Mouse (Mus musculus): ENCODE data around the gene Cic. TPM values are rescaled to one million over a fixed set of nuclear protein-coding genes. Genes with fewer than 3 reads are reported as not detected.

The Cic gene
- polyA plus RNA-seq, 1 experiment from 2014 or later = 48.0 TPM

DNA sequence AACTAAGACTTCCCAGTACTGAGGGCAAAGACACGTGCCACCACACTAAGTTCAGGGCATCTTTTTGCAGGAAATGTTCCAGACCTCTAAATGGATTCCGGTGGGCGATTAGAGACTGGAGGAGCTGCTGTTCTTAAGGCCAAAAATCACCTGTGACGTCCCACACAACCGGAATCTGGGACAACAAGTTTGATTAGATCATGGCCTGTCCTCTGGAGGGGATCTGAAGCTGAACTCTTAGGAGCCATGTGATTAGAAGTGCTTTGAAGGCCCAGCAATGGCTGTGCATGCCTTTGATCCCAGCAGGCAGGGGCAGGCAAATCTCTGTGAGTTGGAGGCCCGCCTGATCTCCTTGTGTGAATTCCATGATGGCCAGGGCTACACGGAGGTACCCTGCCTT is 26.9 kb upstream of the Cic start:
- Histone ChIP-seq H3K36me3 (ENCODE audit: control insufficient read depth, insufficient read depth) (no peaks in the 10 kb centered on the region), H3K27me3 (replicated peaks; ENCODE audit: control insufficient read depth, insufficient read depth, low read length) (no peaks in the 10 kb centered on the region), H3K27ac (ENCODE audit: low read length) (no peak overlapping the region), H3K4me1 (replicated peaks; ENCODE audit: control insufficient read depth, insufficient read depth, low read length) (peaks cover 22% of the 10 kb centered on the region), H3K9me3 (ENCODE audit: control insufficient read depth, low read length) (no peaks in the 10 kb centered on the region), H3K9ac (replicated peaks; ENCODE audit: low read depth, low read length) (no peak overlapping the region), H3K4me2 (ENCODE audit: low read length) (no peak overlapping the region), H3K4me3 (replicated peaks; ENCODE audit: low read length) (no peak overlapping the region)
- WGBS = 67% methylated on average over 7 of the region's 7 CpGs
- ATAC-seq = no peak

DNA sequence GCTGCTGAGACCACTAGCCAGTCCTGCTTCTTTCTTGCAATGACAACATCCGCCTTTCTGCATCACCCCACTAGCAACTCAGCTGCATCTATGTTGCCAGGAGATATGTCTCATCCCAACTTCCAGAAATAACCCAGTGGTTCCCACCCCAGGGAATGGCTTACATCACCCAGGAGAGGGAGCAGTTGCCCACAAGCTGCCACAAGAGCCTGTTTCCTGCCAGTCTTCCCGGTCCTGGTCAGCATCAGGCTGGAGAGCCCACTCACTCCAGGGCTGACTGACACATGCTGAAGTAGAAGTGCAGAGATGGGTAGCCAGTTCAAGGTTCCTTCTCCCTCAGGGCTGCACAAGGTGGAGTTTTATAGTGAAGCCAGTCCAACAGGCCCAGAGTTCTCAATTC is 26.4 kb upstream of the Cic start:
- Histone ChIP-seq H3K4me2 (ENCODE audit: low read length) (no peak overlapping the region), H3K4me3 (replicated peaks; ENCODE audit: low read length) (no peak overlapping the region), H3K9ac (replicated peaks; ENCODE audit: low read depth, low read length) (no peak overlapping the region), H3K4me1 (replicated peaks; ENCODE audit: control insufficient read depth, insufficient read depth, low read length) (peaks cover 22% of the 10 kb centered on the region), H3K27ac (ENCODE audit: low read length) (no peak overlapping the region), H3K27me3 (replicated peaks; ENCODE audit: control insufficient read depth, insufficient read depth, low read length) (no peaks in the 10 kb centered on the region), H3K36me3 (ENCODE audit: control insufficient read depth, insufficient read depth) (no peaks in the 10 kb centered on the region), H3K9me3 (ENCODE audit: control insufficient read depth, low read length) (no peaks in the 10 kb centered on the region)
- 29% methylated on average over 2 of the region's 2 CpGs for WGBS
- no peak for ATAC-seq

DNA sequence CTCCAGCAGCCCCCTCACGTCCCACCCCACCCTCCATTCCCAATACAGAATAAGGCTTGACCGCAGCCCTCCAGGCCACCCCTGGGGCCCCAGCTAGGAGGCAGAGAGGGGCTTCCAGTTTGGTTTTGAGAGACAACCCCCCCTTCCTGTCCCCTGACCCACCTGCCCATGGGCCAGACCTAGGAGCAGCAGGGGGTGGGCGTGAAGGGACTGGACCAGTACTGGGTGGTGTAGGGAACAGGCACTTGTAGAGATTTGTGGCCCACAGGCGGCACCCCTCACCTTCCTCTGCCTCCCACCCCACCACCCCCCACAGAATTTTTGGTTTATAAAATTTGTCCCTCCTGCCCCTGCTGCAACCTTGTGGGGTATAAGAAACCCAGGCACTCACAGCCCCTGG is 24.1 kb upstream of the Cic start:
- no peak overlapping the region for H3K9ac ChIP-seq (replicated peaks; ENCODE audit: low read depth, low read length)
- H3K4me3 ChIP-seq (replicated peaks; ENCODE audit: low read length) = no peak overlapping the region
- H3K9me3 ChIP-seq (ENCODE audit: control insufficient read depth, low read length) = no peaks in the 10 kb centered on the region
- peaks cover 35% of the 10 kb centered on the region for H3K4me1 ChIP-seq (replicated peaks; ENCODE audit: control insufficient read depth, insufficient read depth, low read length)
- no peaks in the 10 kb centered on the region for H3K36me3 ChIP-seq (ENCODE audit: control insufficient read depth, insufficient read depth)
- no peaks in the 10 kb centered on the region for H3K27me3 ChIP-seq (replicated peaks; ENCODE audit: control insufficient read depth, insufficient read depth, low read length)
- no peak overlapping the region for H3K27ac ChIP-seq (ENCODE audit: low read length)
- 88% methylated on average over 4 of the region's 4 CpGs for WGBS
- H3K4me2 ChIP-seq (ENCODE audit: low read length) = no peak overlapping the region
- ATAC-seq = no peak

DNA sequence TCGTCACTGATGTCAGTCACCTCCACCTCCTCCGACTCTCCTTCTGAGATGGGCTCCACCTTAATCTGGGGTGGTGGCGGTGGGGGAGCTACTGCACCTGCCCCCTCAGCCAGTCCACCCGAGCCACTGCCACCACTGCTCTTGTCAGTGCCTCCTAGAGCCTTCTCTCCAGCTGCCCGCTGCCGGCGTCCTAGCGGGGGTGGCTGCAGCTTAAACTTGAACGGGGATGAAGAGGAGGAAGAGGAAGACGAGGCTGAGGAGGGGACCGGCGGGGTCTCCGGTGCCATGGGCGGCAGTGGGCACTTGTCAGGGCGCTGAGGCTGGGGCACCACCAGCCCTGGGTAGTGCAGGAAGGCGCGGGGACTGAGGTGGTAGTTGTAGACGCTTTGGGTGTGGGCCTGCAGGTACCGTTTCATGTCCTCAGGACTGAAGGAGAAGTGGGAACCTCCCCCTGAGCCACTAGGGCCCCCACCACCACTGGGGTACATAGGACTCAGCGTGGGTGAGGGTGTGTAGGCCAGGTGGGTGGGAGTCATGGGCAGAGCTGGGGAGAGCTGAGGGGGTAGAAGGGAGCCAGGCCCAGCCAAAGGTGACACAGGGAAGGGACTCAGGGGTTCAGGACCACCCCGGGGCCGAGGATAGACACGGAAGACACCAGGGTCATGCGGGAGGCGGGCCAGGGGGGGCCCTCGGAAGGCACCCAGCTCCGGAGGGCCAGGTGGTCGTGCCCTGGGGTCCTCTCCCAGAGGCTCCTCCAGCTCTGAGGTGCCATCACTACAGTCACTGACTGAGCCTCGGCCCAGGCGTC is 22.7 kb upstream of the Cic start:
- Histone ChIP-seq H3K9ac (replicated peaks; ENCODE audit: low read depth, low read length) (no peak overlapping the region), H3K27ac (ENCODE audit: low read length) (no peak overlapping the region), H3K27me3 (replicated peaks; ENCODE audit: control insufficient read depth, insufficient read depth, low read length) (no peaks in the 10 kb centered on the region), H3K4me1 (replicated peaks; ENCODE audit: control insufficient read depth, insufficient read depth, low read length) (peaks cover 35% of the 10 kb centered on the region), H3K4me2 (ENCODE audit: low read length) (no peak overlapping the region), H3K4me3 (replicated peaks; ENCODE audit: low read length) (no peak overlapping the region), H3K36me3 (ENCODE audit: control insufficient read depth, insufficient read depth) (no peaks in the 10 kb centered on the region), H3K9me3 (ENCODE audit: control insufficient read depth, low read length) (no peaks in the 10 kb centered on the region)
- 90% methylated on average over 30 of the region's 30 CpGs for WGBS
- no peak for ATAC-seq

DNA sequence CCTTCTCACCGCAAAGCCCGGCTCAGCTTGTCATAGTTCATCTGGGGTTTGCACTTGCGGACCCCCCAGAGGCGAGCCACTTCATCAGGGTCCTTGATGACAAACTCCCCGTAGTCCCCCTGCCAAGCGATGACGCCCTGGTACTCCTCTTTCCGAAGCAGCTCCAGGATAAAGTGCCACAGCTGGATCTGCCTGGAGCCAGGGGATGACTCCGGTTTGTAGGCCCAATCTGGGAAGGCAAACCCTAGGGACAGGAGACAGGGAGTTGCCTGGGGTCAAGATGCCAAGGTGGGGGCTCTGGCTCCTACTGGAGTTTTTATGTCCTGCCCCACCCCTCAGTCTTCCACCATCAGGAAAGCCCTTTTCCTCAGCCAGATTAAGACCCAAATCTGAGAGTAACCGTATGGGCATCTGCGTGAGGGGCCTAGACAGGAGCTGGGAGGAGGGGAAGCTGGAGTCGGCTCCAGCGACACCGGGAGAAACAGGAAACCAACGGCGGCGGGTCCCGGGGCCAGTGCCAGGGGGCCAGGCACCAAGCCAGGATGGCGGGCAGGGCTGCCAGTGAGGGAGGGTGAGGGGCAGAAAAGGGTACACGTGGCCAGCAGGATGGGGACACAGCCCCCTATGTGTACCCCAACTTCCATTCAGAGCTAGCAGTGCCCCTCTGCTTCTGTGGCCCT is 21.3 kb upstream of the Cic start:
- Histone ChIP-seq H3K4me2 (ENCODE audit: low read length) (peak overlapping the region; percentile 83), H3K27me3 (replicated peaks; ENCODE audit: control insufficient read depth, insufficient read depth, low read length) (no peaks in the 10 kb centered on the region), H3K27ac (ENCODE audit: low read length) (peak overlapping the region; percentile 90), H3K36me3 (ENCODE audit: control insufficient read depth, insufficient read depth) (no peaks in the 10 kb centered on the region), H3K4me1 (replicated peaks; ENCODE audit: control insufficient read depth, insufficient read depth, low read length) (peaks cover 39% of the 10 kb centered on the region), H3K4me3 (replicated peaks; ENCODE audit: low read length) (peak overlapping the region; percentile 2; the same call in 1 of the 2 replicates), H3K9me3 (ENCODE audit: control insufficient read depth, low read length) (no peaks in the 10 kb centered on the region), H3K9ac (replicated peaks; ENCODE audit: low read depth, low read length) (peak overlapping the region; percentile 65)
- no peak for ATAC-seq
- WGBS = 39% methylated on average over 20 of the region's 20 CpGs

DNA sequence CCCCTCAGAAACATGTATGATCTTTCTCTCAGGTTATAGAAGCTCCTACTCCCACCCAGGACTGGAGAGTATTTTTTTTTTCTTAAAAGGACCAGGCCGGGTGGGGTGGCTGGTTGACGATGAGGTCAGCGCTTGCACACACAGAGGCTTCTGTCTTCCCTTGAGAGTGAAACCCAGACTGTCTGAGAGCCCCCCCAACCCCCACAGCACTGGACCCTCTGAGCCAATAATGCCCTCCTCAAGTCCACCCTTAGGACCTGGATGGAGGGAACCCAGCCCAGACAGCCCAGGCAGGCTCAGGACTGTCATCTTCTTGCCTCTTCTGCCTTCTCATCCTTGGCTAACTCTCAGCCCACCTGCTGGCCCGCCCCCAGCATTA is 20.8 kb upstream of the Cic start:
- Histone ChIP-seq H3K9me3 (ENCODE audit: control insufficient read depth, low read length) (no peaks in the 10 kb centered on the region), H3K36me3 (ENCODE audit: control insufficient read depth, insufficient read depth) (no peaks in the 10 kb centered on the region), H3K4me3 (replicated peaks; ENCODE audit: low read length) (peak overlapping the region; percentile 80), H3K27me3 (replicated peaks; ENCODE audit: control insufficient read depth, insufficient read depth, low read length) (no peaks in the 10 kb centered on the region), H3K4me2 (ENCODE audit: low read length) (peak overlapping the region; percentile 83), H3K27ac (ENCODE audit: low read length) (peak overlapping the region; percentile 90), H3K4me1 (replicated peaks; ENCODE audit: control insufficient read depth, insufficient read depth, low read length) (peaks cover 45% of the 10 kb centered on the region), H3K9ac (replicated peaks; ENCODE audit: low read depth, low read length) (peak overlapping the region; percentile 65)
- 34% methylated on average over 4 of the region's 4 CpGs for WGBS
- ATAC-seq = no peak

DNA sequence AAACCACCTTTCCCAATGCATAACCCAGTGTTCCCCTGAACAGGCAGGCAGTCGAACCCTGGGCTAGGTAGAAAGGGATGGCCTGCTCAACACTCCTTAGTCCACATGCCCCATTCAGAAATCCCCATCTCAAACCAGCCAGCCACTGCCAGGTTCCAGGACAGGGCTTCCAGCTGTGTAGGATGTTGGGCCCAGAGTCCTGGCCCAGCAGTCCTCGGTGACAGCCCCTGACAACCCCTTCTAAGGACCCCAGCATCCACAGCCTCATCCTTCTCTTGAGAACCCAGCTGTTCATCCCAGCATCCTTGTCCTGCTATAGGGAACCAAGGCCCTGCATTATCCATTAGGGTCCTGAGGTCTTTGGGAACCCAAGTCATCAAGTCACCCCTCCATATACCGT is 20.0 kb upstream of the Cic start:
- ATAC-seq = no peak
- Histone ChIP-seq H3K27ac (ENCODE audit: low read length) (peak overlapping the region; percentile 90), H3K9ac (replicated peaks; ENCODE audit: low read depth, low read length) (peak overlapping the region; percentile 65), H3K9me3 (ENCODE audit: control insufficient read depth, low read length) (no peaks in the 10 kb centered on the region), H3K4me2 (ENCODE audit: low read length) (peak overlapping the region; percentile 83), H3K4me1 (replicated peaks; ENCODE audit: control insufficient read depth, insufficient read depth, low read length) (peaks cover 46% of the 10 kb centered on the region), H3K4me3 (replicated peaks; ENCODE audit: low read length) (peak overlapping the region; percentile 80), H3K27me3 (replicated peaks; ENCODE audit: control insufficient read depth, insufficient read depth, low read length) (no peaks in the 10 kb centered on the region), H3K36me3 (ENCODE audit: control insufficient read depth, insufficient read depth) (no peaks in the 10 kb centered on the region)
- WGBS = 10% methylated on average over 3 of the region's 3 CpGs

DNA sequence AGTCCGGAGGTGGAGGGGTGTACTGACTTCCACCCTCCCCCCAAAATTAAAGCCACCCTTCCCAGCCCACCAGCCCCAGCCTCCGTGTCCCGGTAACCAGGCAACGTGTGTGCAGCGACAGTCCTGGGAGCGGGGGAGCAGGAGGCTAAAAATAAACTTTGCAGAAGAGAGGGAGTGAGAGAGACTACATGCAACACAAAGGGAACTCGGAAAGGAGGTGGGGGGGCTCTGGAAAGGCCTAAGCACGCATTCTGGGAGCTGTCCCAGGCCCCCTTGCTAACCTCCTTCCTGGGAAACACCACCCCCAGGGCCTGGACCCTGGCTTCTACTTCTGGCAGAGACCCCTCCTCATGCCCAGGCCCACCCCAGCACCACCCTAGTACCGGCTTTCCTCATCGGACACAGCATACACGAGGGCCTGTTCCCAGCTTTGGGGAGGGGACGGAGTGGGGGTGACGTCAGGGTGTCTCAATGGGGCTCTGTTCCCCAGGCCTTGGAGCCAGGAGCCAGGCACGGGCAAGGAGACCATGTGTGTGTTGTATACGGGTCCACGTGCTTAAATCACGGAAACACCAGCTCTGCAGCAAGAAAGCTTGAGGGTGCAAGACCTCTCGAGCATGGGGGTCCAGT is 19.4 kb upstream of the Cic start:
- 1% methylated on average over 18 of the region's 18 CpGs for WGBS
- H3K9ac ChIP-seq (replicated peaks; ENCODE audit: low read depth, low read length) = peak overlapping the region; percentile 65
- H3K4me2 ChIP-seq (ENCODE audit: low read length) = peak overlapping the region; percentile 83
- H3K9me3 ChIP-seq (ENCODE audit: control insufficient read depth, low read length) = no peaks in the 10 kb centered on the region
- no peaks in the 10 kb centered on the region for H3K36me3 ChIP-seq (ENCODE audit: control insufficient read depth, insufficient read depth)
- H3K27ac ChIP-seq (ENCODE audit: low read length) = peak overlapping the region; percentile 90
- no peaks in the 10 kb centered on the region for H3K27me3 ChIP-seq (replicated peaks; ENCODE audit: control insufficient read depth, insufficient read depth, low read length)
- peak overlapping the region; percentile 80 for H3K4me3 ChIP-seq (replicated peaks; ENCODE audit: low read length)
- peaks cover 46% of the 10 kb centered on the region for H3K4me1 ChIP-seq (replicated peaks; ENCODE audit: control insufficient read depth, insufficient read depth, low read length)
- peak; percentile 50 for ATAC-seq

DNA sequence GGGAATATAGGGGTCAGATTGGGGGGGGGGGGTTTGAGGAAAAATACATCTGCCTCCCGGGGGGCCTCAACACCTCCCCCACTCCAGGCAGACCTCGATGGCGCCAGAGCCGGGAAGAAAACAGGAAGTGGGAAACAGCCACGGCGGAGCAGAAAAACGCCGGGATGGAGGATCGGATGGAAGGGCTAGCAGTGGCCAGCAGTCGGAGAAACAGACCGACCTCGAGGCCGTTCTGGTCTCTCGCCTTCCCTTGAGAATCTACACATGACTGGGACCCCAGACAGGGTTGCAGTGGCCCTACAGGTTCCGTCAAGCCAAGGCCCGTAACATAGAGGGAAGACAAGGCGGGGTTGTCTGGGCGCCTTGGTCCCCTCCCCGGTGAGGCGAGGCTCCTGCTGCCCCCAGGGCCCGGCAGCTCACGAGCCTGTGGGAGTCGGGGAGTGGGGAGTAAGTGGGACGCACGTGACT is 18.6 kb upstream of the Cic start:
- peak overlapping the region; percentile 80 for H3K4me3 ChIP-seq (replicated peaks; ENCODE audit: low read length)
- peaks cover 46% of the 10 kb centered on the region for H3K4me1 ChIP-seq (replicated peaks; ENCODE audit: control insufficient read depth, insufficient read depth, low read length)
- H3K36me3 ChIP-seq (ENCODE audit: control insufficient read depth, insufficient read depth) = no peaks in the 10 kb centered on the region
- peak; percentile 13 for ATAC-seq
- no peaks in the 10 kb centered on the region for H3K9me3 ChIP-seq (ENCODE audit: control insufficient read depth, low read length)
- H3K4me2 ChIP-seq (ENCODE audit: low read length) = peak overlapping the region; percentile 83
- under 1% methylated on average over 25 of the region's 25 CpGs for WGBS
- peak overlapping the region; percentile 90 for H3K27ac ChIP-seq (ENCODE audit: low read length)
- peak overlapping the region; percentile 65 for H3K9ac ChIP-seq (replicated peaks; ENCODE audit: low read depth, low read length)
- no peaks in the 10 kb centered on the region for H3K27me3 ChIP-seq (replicated peaks; ENCODE audit: control insufficient read depth, insufficient read depth, low read length)
